Mouse (Mus musculus): ENCODE measurements around the gene Prkab2. TPM values are rescaled to one million over a fixed set of nuclear protein-coding genes. Genes with fewer than 3 reads are reported as not detected.

Prkab2 gene
- total and polyA plus RNA-seq, 3 experiments, result 0.68 to 1.5 (median 1.4) TPM

DNA sequence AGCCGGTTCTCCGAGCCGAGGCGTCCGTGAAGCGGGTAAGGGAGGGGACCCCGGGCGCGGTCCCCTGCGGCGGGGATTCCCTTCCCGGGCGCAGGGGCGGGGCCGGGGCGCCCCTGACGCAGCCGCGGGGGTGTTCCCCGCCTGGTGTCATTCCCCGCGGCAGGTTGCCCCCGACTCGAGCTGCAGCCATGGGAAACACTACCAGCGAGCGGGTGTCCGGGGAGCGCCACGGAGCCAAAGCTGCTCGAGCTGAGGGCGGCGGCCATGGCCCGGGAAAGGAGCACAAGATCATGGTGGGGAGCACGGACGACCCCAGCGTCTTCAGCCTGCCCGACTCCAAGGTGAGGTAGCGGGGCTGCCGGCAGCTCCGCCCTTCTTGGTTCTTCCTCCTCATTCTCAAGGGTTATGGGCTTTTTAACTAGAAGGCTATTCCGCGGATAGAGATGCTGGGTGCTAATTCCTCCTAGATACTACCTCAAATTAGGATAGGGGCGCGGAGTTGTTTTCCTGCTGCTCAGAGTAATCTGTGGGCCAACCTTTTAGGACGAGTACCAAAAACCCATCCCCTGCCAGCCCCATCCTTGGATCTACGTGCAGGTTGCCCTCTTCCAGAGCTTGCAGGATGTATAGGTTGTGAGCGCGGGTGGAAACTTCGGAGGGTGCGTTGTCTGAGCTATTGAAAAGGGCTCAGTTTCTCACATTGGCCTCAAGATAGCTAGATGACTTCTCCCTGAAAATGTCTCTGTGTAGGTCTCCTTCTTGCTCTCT is 617 bp downstream of the Prkab2 start:
- Histone ChIP-seq H3K9me3 (replicated peaks; ENCODE audit: low read length) (peaks cover 7% of the 10 kb centered on the region), H3K4me1 (ENCODE audit: control insufficient read depth in 1 of 2, insufficient read depth in 2 of 2) (peaks cover 5 to 37% of the 10 kb centered on the region in 2 experiments), H3K4me2 (ENCODE audit: insufficient read depth, low read depth, poor library complexity, severe bottlenecking) (peak overlapping the region; percentile 98), H3K4me3 (replicated peaks in 1 of 3; ENCODE audit: low read depth in 2 of 3, low read length in 2 of 3, poor library complexity in 1 of 3) (peak overlapping the region; percentile 58 to 78 (median 75)), H3K36me3 (replicated peaks in 1 of 2; ENCODE audit: control insufficient read depth in 1 of 2, insufficient read depth in 1 of 2, low read length in 1 of 2) (peaks cover 0 to 13% of the 10 kb centered on the region in 2 experiments), H3K27ac (ENCODE audit: insufficient read depth, low read depth) (no peak overlapping the region), H3K9ac (ENCODE audit: insufficient read depth, low read depth) (peak overlapping the region; percentile 34; the same call in 1 of the 2 replicates), H3K79me2 (replicated peaks; ENCODE audit: control insufficient read depth, extremely low read depth, insufficient read depth, poor library complexity, severe bottlenecking) (no peaks in the 10 kb centered on the region), H3K27me3 (replicated peaks) (peaks cover 5% of the 10 kb centered on the region)
- in situ Hi-C loops (cut with MboI; ENCODE audit: low pct_ligation_motif_present, low pct_unique_long_range_greater_than_20kb, low sequenced_read_pairs) (no loop called here), dilution Hi-C loops (cut with MboI; ENCODE audit: extremely low pct_ligation_motif_present, extremely low pct_unique_long_range_greater_than_20kb, low sequenced_read_pairs) (no loop called here)
- no peak for DNase-seq (ENCODE audit: extremely low read depth)
- no peak for TF ChIP-seq EP300 (IDR thresholded peaks at IDR 0.05; ENCODE audit: low read length)
- 0 out of 2 replicates have a peak, but pooled peaks have one; percentile 13 for TF ChIP-seq BHLHE40 (IDR thresholded peaks at IDR 0.05; ENCODE audit: low read depth, low read length)
- no peak for TF ChIP-seq USF2 (conservative IDR thresholded peaks at IDR 0.05; ENCODE audit: low read depth, low read length)
- TF ChIP-seq TBP (conservative IDR thresholded peaks at IDR 0.05; ENCODE audit: low read depth, low read length), result no peak
- TF ChIP-seq SIN3A (IDR thresholded peaks at IDR 0.05; ENCODE audit: low read length), result peak; percentile 82
- no peak for TF ChIP-seq MAZ (IDR thresholded peaks at IDR 0.05; ENCODE audit: low read depth, low read length)
- TF ChIP-seq KAT2A (IDR thresholded peaks at IDR 0.05; ENCODE audit: insufficient replicate concordance, low read length), result no peak
- TF ChIP-seq NRF1 (IDR thresholded peaks at IDR 0.05; ENCODE audit: low read depth, low read length), result no peak
- TF ChIP-seq ZMIZ1 (IDR thresholded peaks at IDR 0.05; ENCODE audit: low read depth, low read length), result peak; percentile 28; the same call in 1 of the 2 replicates
- peak; percentile 57 for TF ChIP-seq MAX (IDR thresholded peaks at IDR 0.05; ENCODE audit: low read length)
- peak; percentile 62 for TF ChIP-seq MXI1 (IDR thresholded peaks at IDR 0.05; ENCODE audit: low read depth, low read length)
- 0 out of 2 replicates have a peak, but pooled peaks have one; percentile 28 for TF ChIP-seq UBTF (IDR thresholded peaks at IDR 0.05; ENCODE audit: low read depth, low read length)
- TF ChIP-seq CHD2 (IDR thresholded peaks at IDR 0.05; ENCODE audit: low read length), result no peak; the same call in 1 of the 2 replicates

DNA sequence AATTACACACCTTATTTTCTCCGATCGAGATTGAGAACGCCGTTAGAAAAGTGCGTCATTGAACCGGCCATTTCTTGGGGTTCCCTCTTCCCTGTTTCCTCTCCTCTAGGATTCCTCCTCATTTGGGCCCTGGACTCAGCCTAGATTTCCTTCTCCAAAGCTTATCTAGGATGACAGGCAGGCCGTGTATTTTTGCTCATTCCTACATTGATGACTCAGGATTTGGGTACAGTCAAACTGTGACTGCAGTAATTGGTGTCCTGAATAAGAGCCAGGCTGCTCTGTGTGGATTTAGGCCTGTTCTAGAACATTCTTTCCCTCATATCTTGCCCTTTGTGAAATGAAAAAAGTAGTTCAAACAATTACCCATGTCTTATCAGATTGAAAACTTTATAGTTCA is 1.8 kb downstream of the Prkab2 start:
- H3K27ac ChIP-seq (ENCODE audit: insufficient read depth, low read depth), result no peak overlapping the region
- no peak for DNase-seq (ENCODE audit: extremely low read depth)
- H3K36me3 ChIP-seq (replicated peaks in 1 of 2; ENCODE audit: control insufficient read depth in 1 of 2, insufficient read depth in 1 of 2, low read length in 1 of 2), result peaks cover 0 to 22% of the 10 kb centered on the region in 2 experiments
- H3K4me2 ChIP-seq (ENCODE audit: insufficient read depth, low read depth, poor library complexity, severe bottlenecking), result no peak overlapping the region
- dilution Hi-C loops (cut with MboI; ENCODE audit: extremely low pct_ligation_motif_present, extremely low pct_unique_long_range_greater_than_20kb, low sequenced_read_pairs) (no loop called here), in situ Hi-C loops (cut with MboI; ENCODE audit: low pct_ligation_motif_present, low pct_unique_long_range_greater_than_20kb, low sequenced_read_pairs) (no loop called here)
- peaks cover 2% of the 10 kb centered on the region for H3K9me3 ChIP-seq (replicated peaks; ENCODE audit: low read length)
- H3K9ac ChIP-seq (ENCODE audit: insufficient read depth, low read depth), result no peak overlapping the region
- H3K79me2 ChIP-seq (replicated peaks; ENCODE audit: control insufficient read depth, extremely low read depth, insufficient read depth, poor library complexity, severe bottlenecking), result no peaks in the 10 kb centered on the region
- TF ChIP-seq SMC3 (IDR thresholded peaks at IDR 0.05; ENCODE audit: low read depth, low read length) (no peak), POLR2AphosphoS2 (IDR thresholded peaks at IDR 0.05; ENCODE audit: low read depth, low read length) (no peak), NRF1 (IDR thresholded peaks at IDR 0.05; ENCODE audit: low read depth, low read length) (no peak), KAT2A (IDR thresholded peaks at IDR 0.05; ENCODE audit: insufficient replicate concordance, low read length) (no peak), POLR2A (IDR thresholded peaks at IDR 0.05; ENCODE audit: low read depth, low read length) (no peak), MYC (IDR thresholded peaks at IDR 0.05; ENCODE audit: low read depth, low read length) (no peak), MAZ (IDR thresholded peaks at IDR 0.05; ENCODE audit: low read depth, low read length) (no peak), CHD1 (IDR thresholded peaks at IDR 0.05; ENCODE audit: low read depth, low read length) (no peak), RAD21 (IDR thresholded peaks at IDR 0.05; ENCODE audit: low read depth, low read length) (no peak), ZC3H11A (IDR thresholded peaks at IDR 0.05; ENCODE audit: low read depth, low read length) (no peak), JUND (conservative IDR thresholded peaks at IDR 0.05; ENCODE audit: low read depth, low read length) (no peak), USF2 (conservative IDR thresholded peaks at IDR 0.05; ENCODE audit: low read depth, low read length) (no peak), BHLHE40 (IDR thresholded peaks at IDR 0.05; ENCODE audit: low read depth, low read length) (no peak), MAFK (IDR thresholded peaks at IDR 0.05; ENCODE audit: insufficient replicate concordance, low read length) (no peak)
- H3K4me3 ChIP-seq (replicated peaks in 1 of 3; ENCODE audit: low read depth in 2 of 3, low read length in 2 of 3, poor library complexity in 1 of 3), result no peak overlapping the region
- H3K4me1 ChIP-seq (ENCODE audit: control insufficient read depth in 1 of 2, insufficient read depth in 2 of 2), result peaks cover 5 to 37% of the 10 kb centered on the region in 2 experiments
- peaks cover 5% of the 10 kb centered on the region for H3K27me3 ChIP-seq (replicated peaks)
